Mouse (Mus musculus) kidney, embryonic 15.5 days (tissue): ENCODE measurements around the gene Plxna4. TPM values are rescaled to one million over a fixed set of nuclear protein-coding genes. Genes with fewer than 3 reads are reported as not detected.

Experiments
- ATAC-seq: fragments of 200-750 bp; cut with Nextera tagmentation; replicated peaks from 2 replicates; pipeline ENCODE4 v1.8.0; 2017; ENCODE audit warnings: moderate TSS enrichment; ENCODE audit not compliant: low FRiP score
- H3K27ac ChIP-seq: fragments of 300-500 bp; sonication (generic); 2 replicates; pipeline ENCODE4 v1.5.1; 2015; ENCODE audit warnings: mild to moderate bottlenecking, inconsistent platforms
- H3K27me3 ChIP-seq: fragments of 300-500 bp; sonication (generic); 2 replicates; pipeline ENCODE4 v1.6.1; 2015; ENCODE audit warnings: inconsistent platforms
- H3K36me3 ChIP-seq: fragments of 300-500 bp; sonication (generic); 2 replicates; pipeline ENCODE4 v1.6.1; 2015; ENCODE audit warnings: inconsistent platforms
- H3K4me1 ChIP-seq: fragments of 300-500 bp; sonication (generic); 2 replicates; pipeline ENCODE4 v1.6.1; 2015; ENCODE audit warnings: inconsistent platforms
- H3K4me2 ChIP-seq: fragments of 300-500 bp; sonication (generic); 2 replicates; pipeline ENCODE4 v1.6.1; 2015; ENCODE audit warnings: moderate library complexity, mild to moderate bottlenecking, inconsistent platforms
- H3K4me3 ChIP-seq: fragments of 300-500 bp; sonication (generic); replicated peaks from 2 replicates; pipeline ENCODE4 v1.5.1; 2015; ENCODE audit warnings: mild to moderate bottlenecking, inconsistent platforms
- H3K9ac ChIP-seq: fragments of 300-500 bp; sonication (generic); 2 replicates; pipeline ENCODE4 v1.6.1; 2015; ENCODE audit warnings: mild to moderate bottlenecking, inconsistent platforms
- H3K9me3 ChIP-seq: fragments of 300-500 bp; sonication (generic); replicated peaks from 2 replicates; pipeline ENCODE4 v1.6.1; 2016; ENCODE audit warnings: inconsistent platforms
- WGBS: fragments of 180-500 bp; shearing (Covaris S2); methylation state at CpG from one replicate; pipeline ENCODE4 v1.1.7; 2015; ENCODE audit warnings: mixed read lengths; 5-methylcytosine and 5-hydroxymethylcytosine counted together
- polyA plus RNA-seq: library from polyadenylated mRNA; unstranded; fragments of >200 nt; fragmentation: Nextera tagmentation; extraction: Ambion mirVana; gene quantifications from 2 replicates; pipeline ENCODE4 v1.2.1, GENCODE M21; 2015

The Plxna4 gene
- polyA plus RNA-seq, 1 experiment from 2014 or later: 2.0 TPM

DNA sequence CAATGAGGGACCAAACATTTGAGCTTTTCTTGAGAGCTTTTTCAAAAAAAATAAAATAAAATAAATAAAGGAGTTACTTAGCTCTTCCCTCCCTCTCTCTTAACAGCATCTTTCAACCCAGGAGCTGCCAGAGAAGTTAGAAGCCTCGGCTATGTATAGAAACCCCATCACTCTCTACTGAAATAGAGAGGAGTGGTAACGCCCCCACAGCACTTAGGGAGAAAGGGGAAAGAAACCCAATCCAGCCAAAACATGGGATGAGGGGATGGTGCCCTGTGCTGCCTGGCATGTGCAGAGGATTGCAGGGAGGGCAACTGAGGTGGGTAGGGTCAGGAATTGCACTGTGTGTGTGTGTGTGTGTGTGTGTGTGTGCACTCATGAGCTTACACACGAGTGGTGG lies 228.3 kb downstream of the Plxna4 start:
- H3K9ac ChIP-seq: no peak overlapping the region
- no peak overlapping the region for H3K27ac ChIP-seq
- H3K27me3 ChIP-seq: no peaks in the 10 kb centered on the region
- H3K9me3 ChIP-seq: no peaks in the 10 kb centered on the region
- WGBS: 35% methylated on average over 3 of the region's 3 CpGs
- no peak overlapping the region for H3K4me3 ChIP-seq
- no peaks in the 10 kb centered on the region for H3K36me3 ChIP-seq
- ATAC-seq: peak; percentile 29; the same call in 1 of the 2 replicates
- H3K4me2 ChIP-seq: no peak overlapping the region
- 0 out of 2 replicates have a peak, but pooled peaks cover 12% of the 10 kb centered on the region for H3K4me1 ChIP-seq

DNA sequence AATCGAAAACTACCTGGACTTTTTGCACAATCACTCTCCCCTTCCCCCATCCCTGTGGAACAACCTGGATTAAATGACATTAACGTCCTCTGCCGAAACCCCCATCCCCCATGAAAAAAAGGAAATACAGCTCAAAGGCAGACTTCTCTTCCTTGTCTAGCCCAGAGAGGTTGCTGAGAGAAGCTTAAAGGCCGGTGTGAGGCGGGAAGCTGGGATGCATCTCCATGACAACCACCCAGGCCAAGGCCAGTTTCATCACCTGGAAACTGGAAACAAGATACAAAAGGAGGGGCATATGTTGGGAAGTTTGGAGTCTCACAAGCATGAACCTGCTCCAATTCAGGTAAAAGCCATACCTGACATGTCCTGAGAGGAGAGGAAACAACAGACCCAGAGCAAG lies 230.5 kb downstream of the Plxna4 start:
- Histone ChIP-seq H3K36me3 (no peaks in the 10 kb centered on the region), H3K4me2 (no peak overlapping the region), H3K4me3 (no peak overlapping the region), H3K4me1 (0 out of 2 replicates have a peak, but pooled peaks cover 12% of the 10 kb centered on the region), H3K9ac (no peak overlapping the region), H3K9me3 (no peaks in the 10 kb centered on the region), H3K27me3 (no peaks in the 10 kb centered on the region), H3K27ac (no peak overlapping the region)
- no peak for ATAC-seq
- 81% methylated on average over 5 of the region's 5 CpGs for WGBS

- 58% methylated on average over 4 of the region's 4 CpGs for WGBS
- Histone ChIP-seq H3K4me2 (no peak overlapping the region), H3K27me3 (no peaks in the 10 kb centered on the region), H3K27ac (no peak overlapping the region), H3K9ac (no peak overlapping the region), H3K9me3 (no peaks in the 10 kb centered on the region), H3K36me3 (no peaks in the 10 kb centered on the region), H3K4me1 (0 out of 2 replicates have a peak, but pooled peaks cover 12% of the 10 kb centered on the region), H3K4me3 (no peak overlapping the region)
- no peak for ATAC-seq
Measured at GRCm38 (mm10) chr6:32355559-32355958, 232.4 kb downstream of the Plxna4 start.

GRCm38 (mm10) chr6:32348996-32349395 lies 239.0 kb downstream of the Plxna4 start:
- Histone ChIP-seq H3K4me3 (no peak overlapping the region), H3K9ac (no peak overlapping the region), H3K27ac (no peak overlapping the region), H3K4me1 (no peaks in the 10 kb centered on the region), H3K27me3 (no peaks in the 10 kb centered on the region), H3K4me2 (no peak overlapping the region), H3K9me3 (no peaks in the 10 kb centered on the region), H3K36me3 (no peaks in the 10 kb centered on the region)
- ATAC-seq: no peak
- 74% methylated on average over 2 of the region's 2 CpGs for WGBS

- no peak overlapping the region for H3K4me2 ChIP-seq
- no peaks in the 10 kb centered on the region for H3K9me3 ChIP-seq
- H3K27ac ChIP-seq: no peak overlapping the region
- WGBS: 56% methylated on average over 6 of the region's 6 CpGs
- no peaks in the 10 kb centered on the region for H3K4me1 ChIP-seq
- no peak overlapping the region for H3K9ac ChIP-seq
- H3K36me3 ChIP-seq: no peaks in the 10 kb centered on the region
- ATAC-seq: no peak
- no peak overlapping the region for H3K4me3 ChIP-seq
- no peaks in the 10 kb centered on the region for H3K27me3 ChIP-seq
Measured at GRCm38 (mm10) chr6:32348126-32348525, 239.9 kb downstream of the Plxna4 start.

- Histone ChIP-seq H3K27me3 (no peaks in the 10 kb centered on the region), H3K27ac (no peak overlapping the region), H3K4me3 (no peak overlapping the region), H3K9ac (no peak overlapping the region), H3K36me3 (no peaks in the 10 kb centered on the region), H3K4me2 (no peak overlapping the region), H3K9me3 (no peaks in the 10 kb centered on the region), H3K4me1 (no peaks in the 10 kb centered on the region)
- WGBS: 79% methylated on average over 2 of the region's 2 CpGs
- ATAC-seq: no peak
Measured at GRCm38 (mm10) chr6:32346015-32346414, 242.0 kb downstream of the Plxna4 start.

DNA sequence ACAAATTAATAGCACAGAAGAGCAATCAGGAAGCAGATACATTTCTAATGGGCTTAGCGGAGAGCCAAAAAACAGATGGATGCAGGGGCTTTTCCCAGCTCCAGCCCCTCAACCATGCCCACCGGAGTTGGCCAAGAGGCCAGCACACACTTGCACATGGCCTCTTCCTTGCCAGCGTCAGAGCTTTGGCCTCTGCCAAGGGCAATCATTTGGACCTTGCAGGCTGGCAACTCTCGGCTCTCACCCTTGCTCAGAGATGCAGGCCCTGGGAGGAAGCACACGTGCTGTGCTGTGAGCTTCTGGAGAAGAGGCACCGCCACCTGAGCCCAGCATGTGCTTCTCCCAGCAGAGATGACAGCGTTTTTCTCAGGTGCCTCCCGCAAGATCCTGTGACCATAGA lies 245.3 kb downstream of the Plxna4 start:
- H3K4me1 ChIP-seq: no peaks in the 10 kb centered on the region
- H3K4me3 ChIP-seq: no peak overlapping the region
- no peak overlapping the region for H3K4me2 ChIP-seq
- no peak overlapping the region for H3K9ac ChIP-seq
- H3K27ac ChIP-seq: no peak overlapping the region
- no peak for ATAC-seq
- no peaks in the 10 kb centered on the region for H3K27me3 ChIP-seq
- H3K9me3 ChIP-seq: no peaks in the 10 kb centered on the region
- 79% methylated on average over 8 of the region's 8 CpGs for WGBS
- H3K36me3 ChIP-seq: no peaks in the 10 kb centered on the region

GRCm38 (mm10) chr6:32342272-32342671 lies 245.7 kb downstream of the Plxna4 start:
- no peak for ATAC-seq
- no peaks in the 10 kb centered on the region for H3K9me3 ChIP-seq
- 75% methylated on average over 6 of the region's 6 CpGs for WGBS

DNA sequence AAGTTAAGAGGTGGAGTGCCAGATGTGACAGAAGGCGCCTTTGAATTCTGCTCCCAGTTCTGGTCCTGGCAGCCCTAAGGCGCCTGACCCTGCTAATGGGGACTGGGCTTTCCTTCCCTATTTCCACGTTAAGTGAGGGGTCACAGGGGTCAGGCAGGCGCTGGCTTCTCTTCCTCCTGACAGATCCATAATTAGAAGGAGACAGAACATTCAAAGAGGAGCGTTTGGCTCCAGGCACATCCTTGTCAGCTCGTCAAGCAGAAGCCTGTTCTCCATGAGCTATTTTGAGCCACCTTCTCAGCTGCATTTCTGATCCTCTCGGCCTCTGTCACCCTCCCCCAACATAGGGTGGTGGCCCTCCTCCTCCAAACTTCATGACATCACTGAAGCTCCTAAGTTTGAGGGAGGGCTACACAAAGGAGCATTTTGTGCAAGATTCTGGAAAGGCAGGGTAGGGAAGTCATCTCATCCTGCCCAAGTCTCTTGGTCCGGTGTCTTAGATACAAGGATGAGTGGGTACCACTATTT lies 249.5 kb downstream of the Plxna4 start:
- Histone ChIP-seq H3K36me3 (no peaks in the 10 kb centered on the region), H3K4me3 (no peak overlapping the region), H3K27me3 (no peaks in the 10 kb centered on the region), H3K9ac (no peak overlapping the region), H3K27ac (no peak overlapping the region), H3K4me1 (no peaks in the 10 kb centered on the region), H3K4me2 (no peak overlapping the region), H3K9me3 (no peaks in the 10 kb centered on the region)
- no peak for ATAC-seq
- WGBS: 43% methylated on average over 8 of the region's 8 CpGs

More at GRCm38 (mm10) chr6:32342272-32342671, 245.7 kb downstream of the Plxna4 start:
- Histone ChIP-seq H3K4me3 (no peak overlapping the region), H3K9ac (no peak overlapping the region), H3K27me3 (no peaks in the 10 kb centered on the region), H3K36me3 (no peaks in the 10 kb centered on the region), H3K4me2 (no peak overlapping the region), H3K27ac (no peak overlapping the region), H3K4me1 (no peaks in the 10 kb centered on the region)

GRCm38 (mm10) chr6:32331281-32331680 lies 256.7 kb downstream of the Plxna4 start:
- Histone ChIP-seq H3K4me3 (no peak overlapping the region), H3K27ac (no peak overlapping the region), H3K36me3 (no peaks in the 10 kb centered on the region), H3K9ac (no peak overlapping the region), H3K27me3 (peaks cover 16% of the 10 kb centered on the region; the same call in 1 of the 2 replicates), H3K4me1 (peaks cover 7% of the 10 kb centered on the region; the same call in 1 of the 2 replicates), H3K9me3 (no peaks in the 10 kb centered on the region), H3K4me2 (no peak overlapping the region)
- no peak for ATAC-seq

DNA sequence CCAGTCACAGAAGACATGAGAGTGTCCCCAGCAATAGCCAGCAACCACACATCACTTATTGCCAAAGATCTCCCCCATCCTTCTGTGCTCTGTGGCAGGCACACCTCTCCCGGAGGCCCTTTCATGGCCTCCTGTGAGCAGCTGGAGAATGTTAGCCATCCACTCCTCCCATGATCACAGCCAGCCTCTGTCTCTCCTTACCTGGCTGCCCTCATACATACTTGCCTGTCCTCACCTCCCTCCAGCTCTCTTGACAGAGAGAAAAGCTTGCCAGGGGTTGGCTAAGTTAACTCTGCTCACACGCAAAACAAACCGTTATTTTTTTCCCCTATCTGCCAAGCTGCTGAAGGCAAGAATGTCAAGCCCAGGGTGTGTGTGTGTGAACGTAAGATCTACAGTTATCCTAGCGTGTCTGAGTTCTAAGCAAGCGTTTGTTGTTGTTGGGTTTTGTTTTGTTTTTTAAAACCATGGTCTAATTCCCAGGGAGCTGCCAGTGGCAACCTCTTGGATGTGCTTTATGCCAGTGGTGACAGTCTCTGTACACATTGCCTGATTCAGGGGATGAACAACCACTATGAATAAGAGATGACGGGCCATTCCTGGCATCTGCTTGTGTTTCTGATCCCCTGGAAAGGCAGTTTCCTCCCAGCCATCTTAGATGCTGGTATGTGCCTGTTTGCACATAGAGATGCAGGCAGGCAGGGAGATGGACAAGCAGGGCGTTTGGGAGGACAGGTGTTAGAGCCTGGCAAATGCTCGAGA lies 257.8 kb downstream of the Plxna4 start:
- H3K4me3 ChIP-seq: no peak overlapping the region
- no peak overlapping the region for H3K9ac ChIP-seq
- H3K4me1 ChIP-seq: peaks cover 7% of the 10 kb centered on the region; the same call in 1 of the 2 replicates
- no peaks in the 10 kb centered on the region for H3K9me3 ChIP-seq
- no peak overlapping the region for H3K4me2 ChIP-seq
- H3K36me3 ChIP-seq: no peaks in the 10 kb centered on the region
- no peak for ATAC-seq
- peaks cover 16% of the 10 kb centered on the region; the same call in 1 of the 2 replicates for H3K27me3 ChIP-seq
- no peak overlapping the region for H3K27ac ChIP-seq
- WGBS: 74% methylated on average over 9 of the region's 9 CpGs

DNA sequence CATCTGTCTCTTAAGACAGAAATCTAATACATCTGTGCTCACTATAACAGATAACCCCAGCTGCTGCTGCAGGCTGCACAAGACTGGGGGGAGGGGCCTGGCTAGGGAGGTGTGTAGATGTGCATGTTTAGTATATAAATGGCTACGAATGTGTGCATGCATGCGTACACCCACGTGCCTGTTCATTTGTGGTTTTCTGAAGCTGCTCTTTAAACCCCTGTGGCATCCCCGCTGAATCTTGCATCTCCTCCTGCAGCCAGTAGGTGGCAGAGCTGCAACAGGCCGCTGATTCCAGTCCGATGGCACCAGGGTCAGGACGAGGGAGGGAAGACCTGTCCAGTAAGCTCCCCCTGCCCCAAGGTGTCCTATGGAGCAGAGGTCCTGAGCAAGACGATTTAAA lies 260.0 kb downstream of the Plxna4 start:
- Histone ChIP-seq H3K36me3 (no peaks in the 10 kb centered on the region), H3K27ac (no peak overlapping the region), H3K4me2 (no peak overlapping the region), H3K4me1 (peaks cover 7% of the 10 kb centered on the region; the same call in 1 of the 2 replicates), H3K9ac (no peak overlapping the region), H3K9me3 (no peaks in the 10 kb centered on the region), H3K27me3 (peaks cover 16% of the 10 kb centered on the region; the same call in 1 of the 2 replicates), H3K4me3 (no peak overlapping the region)
- peak; percentile 46; the same call in 1 of the 2 replicates for ATAC-seq
- 6% methylated on average over 8 of the region's 8 CpGs for WGBS
